Mouse (Mus musculus): ENCODE measurements around the gene Fam83c.

Fam83c gene

DNA sequence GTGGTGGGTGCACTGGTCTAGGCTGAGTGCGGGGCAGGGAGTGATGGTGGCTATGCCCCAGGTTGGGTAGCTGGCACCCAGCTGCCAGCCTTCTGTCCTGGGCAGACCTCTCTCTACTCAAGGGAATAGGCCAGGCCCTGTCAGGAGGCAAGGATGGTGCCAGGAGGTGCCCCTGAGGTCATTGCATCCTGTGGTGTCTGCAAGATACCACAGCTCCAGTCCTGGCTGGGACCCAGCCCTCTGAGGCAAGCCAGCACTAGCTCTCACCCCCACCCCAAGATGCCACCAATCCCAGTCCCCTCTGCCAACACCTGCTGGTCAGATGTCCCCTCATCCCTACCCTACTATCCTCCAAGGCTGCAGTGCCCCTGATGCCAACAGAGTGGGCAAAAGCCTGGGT, 18.5 kb downstream of the Fam83c start:
- POLR2A ChIA-PET, result interaction anchor here in 2 of 4 experiments (0.8 to 2.8 kb wide), 4 partner anchors 10 to 141 kb away, joined by 3 to 12 read pairs (median 4); partner anchors contain the start of genes Eif6 (in 2 of the 2) and Cep250 (in 1 of the 2)
- CTCF ChIA-PET, result interaction anchor here in 1 of 4 experiments (0.6 to 0.9 kb wide), 2 partner anchors 13 to 54 kb away, joined by 3 to 6 read pairs; no protein-coding TSS in a partner anchor

DNA sequence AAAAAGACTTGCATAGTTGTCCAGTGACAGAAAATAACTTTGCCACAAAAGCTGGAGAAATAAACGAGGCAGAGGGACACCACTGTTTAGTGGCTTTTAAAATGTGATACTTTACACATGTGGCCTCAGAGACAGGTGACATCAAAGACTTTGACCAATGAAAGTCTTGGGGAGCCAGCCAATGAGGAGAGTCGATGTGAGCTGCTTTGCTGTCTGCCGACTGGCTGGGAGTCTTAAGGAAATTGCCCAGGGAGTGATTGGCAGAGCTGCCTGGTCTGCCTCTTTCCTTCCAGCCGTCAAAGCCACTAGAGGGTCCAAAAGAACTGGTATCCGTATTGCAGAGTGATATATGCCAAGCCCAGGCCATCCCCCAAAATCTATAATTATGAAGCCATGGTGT, 19.8 kb downstream of the Fam83c start:
- CTCF ChIA-PET, result interaction anchor here in 1 of 4 experiments (0.9 kb wide), 1 partner anchor 12 kb away, joined by 3 read pairs; no protein-coding TSS in a partner anchor

GRCm38 (mm10) chr2:155812637-155813036, 22.0 kb downstream of the Fam83c start:
- CTCF ChIA-PET, result interaction anchor here in 3 of 4 experiments (0.6 to 1.6 kb wide), 6 partner anchors 10 to 324 kb away, joined by 3 to 5 read pairs (median 4); no protein-coding TSS in a partner anchor
- POLR2A ChIA-PET, result interaction anchor here in 1 of 4 experiments (0.9 to 1.8 kb wide), 3 partner anchors 11 to 263 kb away, joined by 3 to 4 read pairs (median 4); no protein-coding TSS in a partner anchor

More for the DNA sequence above, 19.8 kb downstream of the Fam83c start:
- POLR2A ChIA-PET, result interaction anchor here in 1 of 4 experiments (1.1 to 2.8 kb wide), 2 partner anchors 12 to 23 kb away, joined by 3 to 12 read pairs; partner anchors contain the start of gene Eif6

DNA sequence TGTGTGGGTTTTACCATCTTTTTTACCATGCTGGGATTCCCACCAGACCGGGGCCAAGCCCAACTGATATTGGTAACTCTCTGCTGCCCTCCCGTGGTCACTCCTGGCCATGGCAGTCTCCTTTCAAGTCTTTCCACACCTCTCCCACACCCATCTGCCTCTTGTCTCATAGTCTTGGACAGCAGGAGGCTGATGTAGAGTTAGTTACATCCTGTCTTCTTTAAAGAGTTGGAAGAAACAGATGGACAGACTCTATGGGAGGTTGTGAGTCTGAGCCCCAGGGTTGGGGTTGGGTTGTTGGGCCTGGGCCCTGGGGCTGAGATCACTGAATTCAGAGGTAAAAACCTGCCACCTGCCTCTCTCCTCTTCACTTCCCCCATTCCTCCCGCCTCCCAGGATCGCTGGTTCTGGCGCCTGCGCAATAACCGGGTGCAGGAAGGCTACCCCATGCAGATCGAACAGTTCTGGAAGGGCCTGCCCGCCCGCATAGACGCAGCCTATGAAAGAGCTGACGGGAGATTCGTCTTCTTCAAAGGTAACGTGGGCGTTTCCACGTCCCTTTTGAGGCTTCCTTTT, 22.7 kb downstream of the Fam83c start:
- CTCF ChIA-PET, result interaction anchor here in 3 of 4 experiments (0.6 to 1.6 kb wide), 7 partner anchors 9 to 323 kb away, joined by 3 to 5 read pairs (median 4); no protein-coding TSS in a partner anchor
- POLR2A ChIA-PET, result interaction anchor here in 1 of 4 experiments (1.2 to 3.3 kb wide), 2 partner anchors 8 to 19 kb away, joined by 3 to 16 read pairs; partner anchors contain the start of gene BC029722

- ChIA-PET POLR2A (interaction anchor here in 3 of 4 experiments (0.7 to 3.3 kb wide), 9 partner anchors 9 to 302 kb away, joined by 3 to 16 read pairs (median 4); partner anchors contain the start of genes BC029722 (in 2 of the 3), Cep250 (in 1 of the 3), Cpne1 (in 1 of the 3) and Eif6 (in 1 of the 3)), CTCF (interaction anchor here (0.9 to 1.7 kb wide), 5 partner anchors 39 to 182 kb away, joined by 3 to 4 read pairs (median 4); no protein-coding TSS in a partner anchor)
These were observed 25.0 kb downstream of the Fam83c start for GRCm38 (mm10) chr2:155809620-155810019.

GRCm38 (mm10) chr2:155807408-155807807, 27.2 kb downstream of the Fam83c start:
- POLR2A ChIA-PET, result interaction anchor here in 3 of 4 experiments (0.6 to 2.3 kb wide), 3 partner anchors 11 to 356 kb away, joined by 3 to 6 read pairs (median 4); partner anchors contain the start of gene BC029722 (in 1 of the 3)

GRCm38 (mm10) chr2:155806548-155806947, 28.1 kb downstream of the Fam83c start:
- POLR2A ChIA-PET, result interaction anchor here in 2 of 4 experiments (0.7 to 1.0 kb wide), 2 partner anchors 20 to 151 kb away, joined by 3 read pairs; partner anchors contain the start of gene Eif6 (in 1 of the 2)
- CTCF ChIA-PET, result no interaction called here

More at GRCm38 (mm10) chr2:155807408-155807807, 27.2 kb downstream of the Fam83c start:
- CTCF ChIA-PET, result interaction anchor here in 2 of 4 experiments (1.1 to 1.2 kb wide), 2 partner anchors 13 to 139 kb away, joined by 3 to 4 read pairs; no protein-coding TSS in a partner anchor

- ChIA-PET CTCF (no interaction called here), POLR2A (interaction anchor here in 1 of 4 experiments (1.0 to 1.4 kb wide), 2 partner anchors 13 to 21 kb away, joined by 3 to 4 read pairs; partner anchors contain the start of genes BC029722 and Eif6)
These were observed 28.8 kb downstream of the Fam83c start for GRCm38 (mm10) chr2:155805925-155806255.

GRCm38 (mm10) chr2:155805231-155805924, 29.3 kb downstream of the Fam83c start:
- POLR2A ChIA-PET, result interaction anchor here in 1 of 4 experiments (0.9 to 1.4 kb wide), 3 partner anchors 14 to 156 kb away, joined by 3 to 4 read pairs (median 3); partner anchors contain the start of genes BC029722 and Eif6
- CTCF ChIA-PET, result no interaction called here

GRCm38 (mm10) chr2:155804053-155804452, 30.6 kb downstream of the Fam83c start:
- CTCF ChIA-PET, result interaction anchor here in 1 of 4 experiments (1.5 kb wide), 1 partner anchor 23 kb away, joined by 4 read pairs; no protein-coding TSS in a partner anchor

DNA sequence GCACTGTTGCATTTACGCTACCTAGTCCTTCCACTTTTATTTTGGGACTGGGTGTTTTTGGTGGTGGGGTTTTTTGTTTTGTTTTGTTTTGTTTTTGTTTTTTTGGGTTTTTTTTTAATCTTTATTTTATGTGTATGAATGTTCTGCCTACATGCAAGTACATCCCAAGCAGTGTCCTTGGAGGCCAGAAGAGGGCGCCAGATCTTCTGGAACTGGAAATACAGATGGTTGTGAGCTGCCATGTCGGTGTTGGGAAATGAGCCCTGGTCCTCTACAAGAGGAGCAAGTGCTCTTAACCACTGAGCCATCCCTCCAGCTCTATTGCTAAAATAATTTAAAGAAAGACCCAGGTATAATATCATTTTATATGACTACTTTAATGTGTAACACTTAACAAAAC, 31.9 kb downstream of the Fam83c start:
- ChIA-PET POLR2A (interaction anchor here in 1 of 4 experiments (1.0 kb wide), 1 partner anchor 50 kb away, joined by 3 read pairs; no protein-coding TSS in a partner anchor), CTCF (interaction anchor here (0.5 to 1.3 kb wide), 26 partner anchors 9 to 383 kb away, joined by 3 to 9 read pairs (median 3); partner anchors contain the start of genes Nfs1 (in 1 of the 4), Romo1 (in 1 of the 4) and Spag4 (in 1 of the 4))

More at GRCm38 (mm10) chr2:155804053-155804452, 30.6 kb downstream of the Fam83c start:
- POLR2A ChIA-PET, result interaction anchor here in 1 of 4 experiments (0.9 kb wide), 1 partner anchor 155 kb away, joined by 3 read pairs; no protein-coding TSS in a partner anchor

GRCm38 (mm10) chr2:155798613-155799012, 36.0 kb downstream of the Fam83c start:
- CTCF ChIA-PET, result no interaction called here

GRCm38 (mm10) chr2:155794674-155795445, 39.8 kb downstream of the Fam83c start:
- ChIA-PET POLR2A (interaction anchor here in 1 of 4 experiments (1.5 kb wide), 1 partner anchor 13 kb away, joined by 3 read pairs; no protein-coding TSS in a partner anchor), CTCF (interaction anchor here in 1 of 4 experiments (0.6 to 1.0 kb wide), 2 partner anchors 277 to 653 kb away, joined by 3 read pairs; partner anchors contain the start of genes Acss2 and Ggt7)

More at GRCm38 (mm10) chr2:155798613-155799012, 36.0 kb downstream of the Fam83c start:
- POLR2A ChIA-PET, result interaction anchor here in 3 of 4 experiments (0.6 to 0.9 kb wide), 3 partner anchors 27 to 508 kb away, joined by 3 to 7 read pairs (median 3); no protein-coding TSS in a partner anchor

DNA sequence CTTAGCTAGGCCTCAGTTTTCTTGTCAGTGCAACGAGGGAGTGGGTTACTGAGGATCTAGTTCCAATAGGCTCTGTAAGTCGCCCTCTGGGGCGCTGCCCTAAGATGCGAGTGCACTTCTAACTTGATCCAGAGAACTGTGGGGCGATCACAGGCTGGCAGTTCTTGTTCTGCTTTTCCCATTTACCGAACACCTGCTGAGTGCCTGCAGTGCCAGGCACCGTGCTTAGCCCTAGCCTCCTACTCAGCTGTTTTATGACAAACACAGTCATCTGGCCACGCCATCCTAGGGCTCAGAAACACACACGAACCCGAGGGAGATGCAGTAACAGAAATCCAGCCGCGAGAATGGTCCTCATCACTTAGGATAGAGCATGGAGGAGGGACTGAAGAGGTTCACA, 41.8 kb downstream of the Fam83c start:
- POLR2A ChIA-PET, result interaction anchor here in 3 of 4 experiments (0.6 to 1.3 kb wide), 8 partner anchors 12 to 394 kb away, joined by 3 to 5 read pairs (median 3); partner anchors contain the start of gene Cep250 (in 2 of the 3)
- CTCF ChIA-PET, result interaction anchor here (0.5 to 1.3 kb wide), 6 partner anchors 10 to 711 kb away, joined by 3 to 7 read pairs (median 3); no protein-coding TSS in a partner anchor

- ChIA-PET POLR2A (interaction anchor here in 1 of 4 experiments (0.7 kb wide), 1 partner anchor 310 kb away, joined by 4 read pairs; no protein-coding TSS in a partner anchor), CTCF (interaction anchor here in 1 of 4 experiments (0.5 to 1.2 kb wide), 2 partner anchors 9 to 15 kb away, joined by 3 read pairs; no protein-coding TSS in a partner anchor)
These were observed 46.4 kb downstream of the Fam83c start for GRCm38 (mm10) chr2:155787949-155788931.

DNA sequence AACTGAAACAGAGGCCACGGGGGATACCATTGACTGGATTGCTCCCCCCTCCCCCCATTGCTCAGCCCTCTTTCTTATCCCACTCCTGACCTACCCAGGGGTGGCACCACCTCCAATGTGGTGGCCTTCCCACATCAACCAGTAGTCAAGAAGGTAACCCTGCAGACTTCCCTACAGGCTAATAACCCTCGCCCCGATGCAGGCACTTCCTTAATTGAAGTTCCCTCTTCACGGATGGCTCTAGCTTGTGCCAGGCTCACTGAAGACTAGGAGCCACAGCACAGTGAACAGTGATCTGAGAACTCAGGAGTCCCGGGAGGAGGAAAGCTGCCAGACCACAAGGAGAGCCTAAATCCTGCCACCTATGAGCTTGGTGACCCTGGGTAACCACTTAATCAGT, 47.7 kb downstream of the Fam83c start:
- POLR2A ChIA-PET, result no interaction called here
- CTCF ChIA-PET, result interaction anchor here in 1 of 4 experiments (1.2 kb wide), 1 partner anchor 11 kb away, joined by 3 read pairs; no protein-coding TSS in a partner anchor

All from embryonic stem cell, embryonic (primary cell).